Mouse (Mus musculus) embryo, embryonic 9.5 days (tissue): ENCODE results near the gene Megf11.

Source experiments
- DNase-seq: peaks from one replicate; pipeline ENCODE4 v3.0.0-alpha.2; 2017; ENCODE audit errors: extremely low spot score

The Megf11 gene

GRCm38 (mm10) chr9:64557846-64558530 is 172.6 kb downstream of the Megf11 start:
- DNase-seq = no peak

- DNase-seq = no peak
Observed at GRCm38 (mm10) chr9:64564315-64564767, 178.9 kb downstream of the Megf11 start.

GRCm38 (mm10) chr9:64565915-64566314 is 180.5 kb downstream of the Megf11 start:
- no peak for DNase-seq

GRCm38 (mm10) chr9:64566376-64566775 is 180.9 kb downstream of the Megf11 start:
- no peak for DNase-seq

GRCm38 (mm10) chr9:64567482-64567881 is 182.1 kb downstream of the Megf11 start:
- DNase-seq = no peak

- no peak for DNase-seq
Observed at GRCm38 (mm10) chr9:64568467-64569260, 183.2 kb downstream of the Megf11 start.

GRCm38 (mm10) chr9:64570448-64570847 is 185.0 kb downstream of the Megf11 start:
- DNase-seq = no peak

GRCm38 (mm10) chr9:64571091-64571490 is 185.7 kb downstream of the Megf11 start:
- DNase-seq = no peak

GRCm38 (mm10) chr9:64572629-64573190 is 187.3 kb downstream of the Megf11 start:
- no peak for DNase-seq

GRCm38 (mm10) chr9:64575658-64576057 is 190.2 kb downstream of the Megf11 start:
- DNase-seq = no peak

GRCm38 (mm10) chr9:64576143-64576878 is 190.9 kb downstream of the Megf11 start:
- no peak for DNase-seq

GRCm38 (mm10) chr9:64577156-64577555 is 191.7 kb downstream of the Megf11 start:
- no peak for DNase-seq

GRCm38 (mm10) chr9:64578014-64578413 is 192.6 kb downstream of the Megf11 start:
- DNase-seq = no peak

GRCm38 (mm10) chr9:64579306-64579705 is 193.9 kb downstream of the Megf11 start:
- no peak for DNase-seq

- no peak for DNase-seq
Observed at GRCm38 (mm10) chr9:64586292-64586691, 200.9 kb downstream of the Megf11 start.

- DNase-seq = no peak
Observed at GRCm38 (mm10) chr9:64587991-64588390, 202.6 kb downstream of the Megf11 start.

- DNase-seq = no peak
Observed at GRCm38 (mm10) chr9:64590634-64591041, 205.2 kb downstream of the Megf11 start.

- no peak for DNase-seq
Observed at GRCm38 (mm10) chr9:64591436-64591835, 206.0 kb downstream of the Megf11 start.

GRCm38 (mm10) chr9:64594442-64594841 is 209.0 kb downstream of the Megf11 start:
- DNase-seq = no peak

GRCm38 (mm10) chr9:64598427-64598826 is 213.0 kb downstream of the Megf11 start:
- no peak for DNase-seq

GRCm38 (mm10) chr9:64600731-64601130 is 215.3 kb downstream of the Megf11 start:
- DNase-seq = no peak

- DNase-seq = no peak
Observed at GRCm38 (mm10) chr9:64602895-64603294, 217.5 kb downstream of the Megf11 start.
